Mouse (Mus musculus) liver, embryonic 11.5 days (tissue): ENCODE data around the gene Zfp148. TPM values are rescaled to one million over a fixed set of nuclear protein-coding genes. Genes with fewer than 3 reads are reported as not detected.

Source experiments
- ATAC-seq: fragments of 200-750 bp; cut with Nextera tagmentation; replicated peaks from 2 replicates; pipeline ENCODE4 v1.8.0; 2017; ENCODE audit warnings: moderate number of reproducible peaks, mild to moderate bottlenecking, moderate TSS enrichment, moderate library complexity; ENCODE audit not compliant: low FRiP score
- DNase-seq: peaks from one replicate; pipeline ENCODE4 v3.0.0-alpha.2; 2017; ENCODE audit warnings: low spot score
- H3K27ac ChIP-seq: fragments of 300-500 bp; sonication (generic); 2 replicates; pipeline ENCODE4 v1.5.1; 2014; ENCODE audit warnings: mild to moderate bottlenecking, low read depth, low read length, control low read depth
- H3K27me3 ChIP-seq: fragments of 300-500 bp; sonication (generic); replicated peaks from 2 replicates; pipeline ENCODE4 v1.6.1; 2014; ENCODE audit warnings: low read length, mixed read lengths; ENCODE audit not compliant: control insufficient read depth, insufficient read depth
- H3K36me3 ChIP-seq: fragments of 300-500 bp; sonication (generic); 2 replicates; pipeline ENCODE4 v1.6.1; 2014; ENCODE audit warnings: mild to moderate bottlenecking, low read length, moderate library complexity, mixed read lengths; ENCODE audit not compliant: control insufficient read depth, insufficient read depth
- H3K4me1 ChIP-seq: fragments of 300-500 bp; sonication (generic); replicated peaks from 2 replicates; pipeline ENCODE4 v1.6.1; 2014; ENCODE audit warnings: low read length, mixed read lengths; ENCODE audit not compliant: control insufficient read depth, insufficient read depth
- H3K4me2 ChIP-seq: fragments of 300-500 bp; sonication (generic); 2 replicates; pipeline ENCODE4 v1.6.1; 2014; ENCODE audit warnings: mild to moderate bottlenecking, control low read depth, moderate library complexity
- H3K4me3 ChIP-seq: fragments of 300-500 bp; sonication (generic); 2 replicates; pipeline ENCODE4 v1.5.1; 2014; ENCODE audit warnings: low read depth, low read length, control low read depth
- H3K9ac ChIP-seq: fragments of 300-500 bp; sonication (generic); 2 replicates; pipeline ENCODE4 v1.6.1; 2014; ENCODE audit warnings: low read depth, low read length, control low read depth
- H3K9me3 ChIP-seq: fragments of 300-500 bp; sonication (generic); 2 replicates; pipeline ENCODE4 v1.6.1; 2016; ENCODE audit warnings: low read length, inconsistent platforms, mixed read lengths; ENCODE audit not compliant: control insufficient read depth
- WGBS: fragments of 180-500 bp; shearing (Covaris S2); extraction: QIAGEN DNeasy Blood & Tissue Kit; methylation state at CpG from one replicate; pipeline ENCODE4 v1.1.7; 2014; 5-methylcytosine and 5-hydroxymethylcytosine counted together
- polyA plus RNA-seq: library from polyadenylated mRNA; unstranded; fragments of >200 nt; fragmentation: Nextera tagmentation; extraction: Ambion mirVana; gene quantifications from 2 replicates; pipeline ENCODE4 v1.2.1, GENCODE M21; 2014

Gene Zfp148
- polyA plus RNA-seq, 1 experiment from 2014 or later, result 27.5 TPM

DNA sequence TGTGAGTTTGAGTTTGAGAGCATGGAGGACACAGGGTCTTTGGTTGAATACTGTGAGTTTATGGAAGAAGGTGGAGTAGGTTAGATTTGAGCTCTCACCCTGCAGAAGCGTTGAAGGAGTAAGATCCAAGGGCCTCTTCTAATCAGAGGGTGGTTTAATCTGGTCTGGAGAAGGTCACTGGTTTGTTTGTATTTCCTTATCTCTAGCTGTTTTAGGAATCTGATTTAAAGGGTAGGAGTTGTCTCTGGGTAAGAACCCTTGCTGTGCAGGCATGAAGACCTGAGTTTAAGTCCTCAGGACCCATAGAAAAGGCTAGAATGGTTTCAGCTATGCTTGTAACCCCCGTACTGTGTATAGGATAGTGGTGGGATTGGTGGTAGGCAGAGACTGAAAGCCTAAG lies 6.4 kb downstream of the Zfp148 start:
- 57% methylated on average over 2 of the region's 2 CpGs for WGBS

DNA sequence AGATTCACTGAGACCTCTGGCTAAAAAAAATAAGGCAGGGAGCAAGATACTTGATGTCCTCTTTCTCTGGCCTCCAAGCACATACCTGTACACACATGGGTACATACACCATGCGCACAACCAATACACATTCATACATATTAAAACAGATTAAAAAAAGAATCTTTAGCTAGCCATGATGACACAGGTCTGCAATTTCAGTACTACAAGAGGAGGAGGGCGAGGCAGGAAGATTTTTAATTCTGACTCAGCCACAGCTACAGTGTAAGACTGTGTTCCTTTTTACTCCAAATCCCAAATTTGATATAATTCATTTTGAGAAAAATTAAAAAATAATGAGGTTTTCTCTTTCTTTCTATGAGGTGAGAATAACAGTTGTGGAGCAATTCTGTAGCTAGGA lies 6.8 kb downstream of the Zfp148 start:
- no peak overlapping the region for H3K4me3 ChIP-seq
- 93% methylated on average over 2 of the region's 2 CpGs for WGBS
- DNase-seq (no peak), ATAC-seq (no peak)
- no peak overlapping the region for H3K27ac ChIP-seq
- H3K27me3 ChIP-seq, result no peaks in the 10 kb centered on the region
- no peak overlapping the region for H3K4me2 ChIP-seq
- no peak overlapping the region for H3K9ac ChIP-seq
- H3K9me3 ChIP-seq, result no peaks in the 10 kb centered on the region
- H3K4me1 ChIP-seq, result peaks cover 2% of the 10 kb centered on the region; the same call in 1 of the 2 replicates
- H3K36me3 ChIP-seq, result no peaks in the 10 kb centered on the region; the same call in 1 of the 2 replicates

More for the DNA sequence above, 6.4 kb downstream of the Zfp148 start:
- no peak for ATAC-seq
- no peaks in the 10 kb centered on the region for H3K27me3 ChIP-seq
- no peaks in the 10 kb centered on the region; the same call in 1 of the 2 replicates for H3K36me3 ChIP-seq
- H3K4me1 ChIP-seq, result peaks cover 5% of the 10 kb centered on the region; the same call in 1 of the 2 replicates
- H3K27ac ChIP-seq, result no peak overlapping the region
- no peak for DNase-seq
- H3K9ac ChIP-seq, result no peak overlapping the region
- H3K4me3 ChIP-seq, result no peak overlapping the region
- H3K4me2 ChIP-seq, result no peak overlapping the region
- H3K9me3 ChIP-seq, result no peaks in the 10 kb centered on the region

DNA sequence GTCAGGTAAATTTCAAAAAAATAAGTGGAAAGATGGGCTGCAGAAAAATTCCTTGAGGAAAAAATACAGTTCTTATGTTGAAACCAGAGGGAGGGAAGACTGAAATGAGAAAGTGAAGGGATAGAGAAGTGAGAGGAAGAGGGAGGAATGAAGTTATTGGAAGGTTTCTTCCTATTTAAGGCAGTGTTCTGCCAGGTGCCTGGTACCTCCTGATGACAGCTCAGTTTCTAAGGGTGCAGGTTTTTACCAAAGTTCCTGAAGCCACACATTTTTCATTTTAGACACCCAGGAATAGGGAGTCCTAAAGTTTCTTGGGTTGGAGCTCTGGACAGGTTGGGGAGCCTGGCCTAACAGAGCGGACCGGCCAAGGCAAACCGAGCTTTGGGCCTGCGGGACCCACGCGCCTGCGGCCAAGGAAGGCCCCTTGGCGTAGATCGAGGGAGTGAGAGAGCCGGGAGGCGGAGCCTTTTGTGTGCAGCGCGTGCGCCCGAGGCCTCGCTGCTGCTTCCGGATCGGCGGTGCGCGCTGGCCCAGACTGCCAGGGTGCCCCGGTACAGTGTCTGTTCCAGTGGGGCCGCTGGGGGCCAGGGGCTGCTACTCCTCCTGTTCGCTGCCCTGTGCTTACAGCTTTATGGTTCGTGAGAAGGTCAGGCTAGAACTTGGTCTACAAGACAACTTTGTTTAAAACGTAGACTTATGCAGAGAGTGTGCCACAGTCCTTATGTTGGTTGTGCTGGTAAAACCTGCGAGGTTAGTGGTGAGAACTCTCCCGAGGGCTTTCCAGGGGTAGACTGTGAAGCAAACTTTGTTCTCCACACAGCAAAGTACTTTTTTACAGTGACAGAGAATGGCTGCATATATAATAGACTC lies 19.5 kb downstream of the Zfp148 start:
- no peaks in the 10 kb centered on the region for H3K27me3 ChIP-seq
- peak overlapping the region; percentile 72 for H3K9ac ChIP-seq
- WGBS, result 2% methylated on average over 28 of the region's 28 CpGs
- peaks cover 12% of the 10 kb centered on the region for H3K4me1 ChIP-seq
- H3K9me3 ChIP-seq, result no peaks in the 10 kb centered on the region
- peak overlapping the region; percentile 48 for H3K4me3 ChIP-seq
- DNase-seq (peak; percentile 85), ATAC-seq (peak; percentile 96)
- H3K27ac ChIP-seq, result peak overlapping the region; percentile 72
- peak overlapping the region; percentile 94 for H3K4me2 ChIP-seq
- no peaks in the 10 kb centered on the region; the same call in 1 of the 2 replicates for H3K36me3 ChIP-seq

DNA sequence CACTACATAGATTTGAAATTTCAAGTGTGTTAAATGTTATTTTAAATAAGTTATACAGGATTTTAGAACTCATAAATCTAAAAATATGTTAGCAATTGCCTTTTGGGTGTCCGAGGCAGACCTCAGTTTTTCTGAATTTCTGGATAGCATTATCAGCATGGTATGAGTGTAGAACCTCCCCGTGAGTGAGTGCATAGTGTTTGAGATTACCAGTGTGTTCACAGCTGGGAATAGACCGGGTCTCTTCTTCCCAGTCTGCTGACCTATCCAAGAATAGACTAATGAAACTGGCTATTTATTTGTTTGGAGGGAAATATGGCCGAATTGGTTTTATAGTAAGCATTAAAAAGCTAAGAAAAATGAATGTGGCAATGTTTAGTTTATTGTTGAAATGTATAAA lies 20.3 kb downstream of the Zfp148 start:
- no peak overlapping the region for H3K27ac ChIP-seq
- peaks cover 12% of the 10 kb centered on the region for H3K4me1 ChIP-seq
- H3K36me3 ChIP-seq, result no peaks in the 10 kb centered on the region; the same call in 1 of the 2 replicates
- peak; percentile 69 for ATAC-seq
- DNase-seq, result no peak
- H3K4me2 ChIP-seq, result peak overlapping the region; percentile 45; the same call in 1 of the 2 replicates
- H3K27me3 ChIP-seq, result no peaks in the 10 kb centered on the region
- H3K9me3 ChIP-seq, result no peaks in the 10 kb centered on the region
- WGBS, result 40% methylated on average over 4 of the region's 4 CpGs
- no peak overlapping the region for H3K9ac ChIP-seq
- no peak overlapping the region for H3K4me3 ChIP-seq

DNA sequence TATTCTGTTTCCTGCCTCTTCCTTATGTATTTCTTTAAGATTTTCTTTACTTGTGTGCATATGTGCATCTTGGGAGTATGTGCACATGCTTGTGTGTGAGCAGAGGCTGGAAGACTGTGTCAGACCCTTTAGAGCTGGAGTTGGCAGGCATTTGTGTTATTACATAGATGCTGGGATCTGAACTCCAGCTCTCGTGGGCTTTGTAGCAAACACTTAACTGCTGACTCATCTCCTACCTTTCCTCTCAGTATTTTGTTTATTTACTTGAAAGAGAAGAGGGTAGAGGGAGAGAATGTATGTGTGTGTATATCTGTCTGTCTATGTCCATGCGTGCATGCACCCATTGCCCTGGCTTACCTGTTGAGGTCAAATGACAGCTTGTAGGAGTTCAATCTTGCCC lies 22.6 kb downstream of the Zfp148 start:
- H3K9ac ChIP-seq, result no peak overlapping the region

DNA sequence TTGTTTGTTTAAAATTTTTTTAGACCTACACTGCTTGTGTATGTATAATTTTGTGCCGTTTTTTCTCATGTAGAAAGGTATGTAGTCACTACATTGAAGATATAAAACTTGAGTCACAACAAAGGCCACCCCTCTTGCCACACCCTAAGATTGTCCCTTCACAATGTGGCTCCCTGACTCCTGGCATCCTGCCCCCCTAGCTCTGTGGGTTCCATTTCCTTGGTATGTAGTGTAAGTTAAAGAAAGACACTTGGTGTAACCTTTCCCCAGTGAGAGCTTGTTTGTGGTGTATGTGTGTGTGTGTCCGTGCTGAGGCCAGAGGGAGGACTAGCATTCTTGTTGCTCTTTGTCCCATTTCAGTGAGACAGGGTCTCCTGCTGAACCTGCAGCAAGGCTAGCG lies 23.4 kb downstream of the Zfp148 start:
- Histone ChIP-seq H3K4me2 (no peak overlapping the region), H3K4me1 (peaks cover 12% of the 10 kb centered on the region), H3K27ac (no peak overlapping the region), H3K4me3 (no peak overlapping the region), H3K9me3 (no peaks in the 10 kb centered on the region), H3K9ac (no peak overlapping the region), H3K27me3 (no peaks in the 10 kb centered on the region), H3K36me3 (no peaks in the 10 kb centered on the region)
- no peak for DNase-seq
- ATAC-seq, result no peak
- 84% methylated on average over 3 of the region's 3 CpGs for WGBS

More for the DNA sequence above, 22.6 kb downstream of the Zfp148 start:
- ATAC-seq, result no peak
- H3K4me3 ChIP-seq, result no peak overlapping the region
- no peak overlapping the region for H3K27ac ChIP-seq
- H3K4me1 ChIP-seq, result peaks cover 12% of the 10 kb centered on the region
- no peaks in the 10 kb centered on the region for H3K9me3 ChIP-seq
- no peak overlapping the region for H3K4me2 ChIP-seq
- WGBS, result 78% methylated on average over 2 of the region's 2 CpGs
- no peak for DNase-seq
- H3K27me3 ChIP-seq, result no peaks in the 10 kb centered on the region
- H3K36me3 ChIP-seq, result no peaks in the 10 kb centered on the region

DNA sequence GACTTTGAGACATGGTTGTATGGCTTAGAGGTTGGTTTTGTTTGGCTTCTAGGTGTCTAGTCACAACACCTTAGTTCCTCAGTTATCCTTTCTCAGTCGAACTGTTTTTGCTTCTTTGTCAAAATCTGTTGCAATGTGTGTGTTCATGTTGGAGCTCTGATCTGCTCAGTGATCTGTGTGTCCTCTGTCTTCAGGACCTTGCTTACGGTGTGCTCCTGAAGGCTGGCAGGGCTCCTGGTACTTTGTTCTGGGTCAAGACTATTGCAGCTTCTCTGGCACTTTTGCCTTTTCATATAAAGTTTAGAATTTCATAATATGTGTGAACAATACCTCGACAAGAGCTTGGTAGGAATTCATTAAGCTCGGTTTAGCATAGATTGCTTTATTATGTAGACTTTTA lies 24.9 kb downstream of the Zfp148 start:
- 79% methylated on average over 4 of the region's 4 CpGs for WGBS
- no peak overlapping the region for H3K4me2 ChIP-seq
- no peak overlapping the region for H3K9ac ChIP-seq
- DNase-seq, result no peak
- H3K27me3 ChIP-seq, result no peaks in the 10 kb centered on the region
- no peaks in the 10 kb centered on the region for H3K36me3 ChIP-seq
- peaks cover 14% of the 10 kb centered on the region for H3K4me1 ChIP-seq
- H3K9me3 ChIP-seq, result no peaks in the 10 kb centered on the region
- H3K4me3 ChIP-seq, result no peak overlapping the region
- no peak for ATAC-seq
- no peak overlapping the region for H3K27ac ChIP-seq

DNA sequence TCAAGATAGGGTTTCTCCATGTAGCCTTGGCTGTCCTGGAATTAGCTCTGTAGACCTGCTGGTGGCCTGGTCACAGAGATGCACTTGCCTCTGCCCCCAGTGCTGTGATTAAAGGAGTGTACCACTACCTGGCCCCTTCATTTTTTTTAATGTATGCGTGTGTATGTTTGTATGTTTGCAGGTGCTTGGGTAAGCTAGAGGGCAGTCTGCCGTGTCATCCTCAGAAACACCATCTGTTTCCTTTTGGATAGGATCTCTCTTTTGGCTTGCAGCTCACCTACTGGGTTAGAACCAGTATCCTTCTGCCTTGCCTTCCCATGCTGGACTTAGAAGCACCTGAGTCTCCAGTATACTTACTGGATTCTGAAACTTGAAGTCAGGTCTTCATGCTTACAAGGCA lies 29.5 kb downstream of the Zfp148 start:
- H3K9ac ChIP-seq, result no peak overlapping the region
- no peak for ATAC-seq
- H3K9me3 ChIP-seq, result no peaks in the 10 kb centered on the region
- DNase-seq, result no peak
- peaks cover 11% of the 10 kb centered on the region for H3K4me1 ChIP-seq
- H3K27ac ChIP-seq, result no peak overlapping the region
- no peak overlapping the region for H3K4me3 ChIP-seq
- H3K4me2 ChIP-seq, result peak overlapping the region; percentile 4; the same call in 1 of the 2 replicates
- 63% methylated on average over 2 of the region's 2 CpGs for WGBS
- no peaks in the 10 kb centered on the region for H3K36me3 ChIP-seq
- H3K27me3 ChIP-seq, result no peaks in the 10 kb centered on the region

DNA sequence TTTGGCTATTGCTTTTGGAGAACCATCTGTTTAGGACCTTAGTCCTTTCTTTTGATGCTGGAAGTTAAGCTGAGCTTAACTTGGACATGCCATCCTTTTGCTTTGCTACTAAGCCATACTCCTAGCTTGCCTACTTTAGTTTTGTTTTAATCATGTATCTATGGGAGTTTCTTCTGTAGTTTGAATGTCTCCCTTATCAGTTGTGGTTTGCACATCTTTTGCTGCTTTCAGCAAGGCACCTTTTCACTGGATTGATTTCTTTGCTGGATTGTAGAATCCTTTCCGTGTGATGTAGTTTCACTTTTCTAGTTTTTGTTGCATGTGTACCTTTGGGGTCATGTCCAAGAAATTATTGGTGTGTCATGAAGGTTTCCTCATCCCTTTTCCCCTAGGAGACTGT lies 30.0 kb downstream of the Zfp148 start:
- ATAC-seq, result no peak
- Histone ChIP-seq H3K27ac (no peak overlapping the region), H3K4me2 (peak overlapping the region; percentile 4; the same call in 1 of the 2 replicates), H3K27me3 (no peaks in the 10 kb centered on the region), H3K9me3 (no peaks in the 10 kb centered on the region), H3K9ac (no peak overlapping the region), H3K36me3 (no peaks in the 10 kb centered on the region), H3K4me1 (peaks cover 11% of the 10 kb centered on the region), H3K4me3 (no peak overlapping the region)
- no peak for DNase-seq
- WGBS, result 56% methylated on average over 1 of the region's 1 CpGs
